Mouse (Mus musculus) testis, adult 2 months (tissue): ENCODE measurements at regions not wholly inside any gene's neighbourhood (a gene's known extent, or its start where the extent isn't known, plus 50 kb on each side); places are given as distances from the start of the nearest gene placed in this dataset.

ENCODE experiments used
- H3K27ac ChIP-seq: fragments of 200-500 bp; 2 replicates; pipeline ENCODE4 v1.5.1; 2012; ENCODE audit warnings: low read depth, low read length; ENCODE audit not compliant: control insufficient read depth, insufficient read depth
- H3K27me3 ChIP-seq: fragments of 200-500 bp; 2 replicates; pipeline ENCODE4 v1.6.1; 2012; ENCODE audit warnings: mild to moderate bottlenecking, low read length, moderate library complexity; ENCODE audit not compliant: control insufficient read depth, insufficient read depth
- H3K36me3 ChIP-seq: fragments of 200-500 bp; 2 replicates; pipeline ENCODE4 v1.6.1; 2012; ENCODE audit warnings: mild to moderate bottlenecking, low read length; ENCODE audit not compliant: control insufficient read depth, insufficient read depth
- H3K4me1 ChIP-seq: fragments of 200-500 bp; 2 replicates; pipeline ENCODE4 v1.6.1; 2012; ENCODE audit warnings: low read length; ENCODE audit not compliant: control insufficient read depth, insufficient read depth
- H3K4me3 ChIP-seq: fragments of 200-500 bp; 2 replicates; pipeline ENCODE4 v1.5.1; 2012; ENCODE audit warnings: low read depth, mild to moderate bottlenecking, low read length, moderate library complexity, mixed read lengths; ENCODE audit not compliant: control insufficient read depth
- CTCF ChIP-seq: fragments of 200-500 bp; IDR thresholded peaks from 2 replicates; pipeline ENCODE4 v1.5.1; 2012; ENCODE audit warnings: low read depth, mild to moderate bottlenecking, inconsistent platforms, low read length, moderate library complexity; ENCODE audit not compliant: control insufficient read depth, insufficient read depth, insufficient replicate concordance
- POLR2A ChIP-seq: fragments of 200-500 bp; IDR thresholded peaks from 2 replicates; pipeline ENCODE4 v1.6.1; 2012; ENCODE audit warnings: low read depth, mild to moderate bottlenecking, inconsistent platforms, low read length, moderate library complexity; ENCODE audit not compliant: control insufficient read depth

DNA sequence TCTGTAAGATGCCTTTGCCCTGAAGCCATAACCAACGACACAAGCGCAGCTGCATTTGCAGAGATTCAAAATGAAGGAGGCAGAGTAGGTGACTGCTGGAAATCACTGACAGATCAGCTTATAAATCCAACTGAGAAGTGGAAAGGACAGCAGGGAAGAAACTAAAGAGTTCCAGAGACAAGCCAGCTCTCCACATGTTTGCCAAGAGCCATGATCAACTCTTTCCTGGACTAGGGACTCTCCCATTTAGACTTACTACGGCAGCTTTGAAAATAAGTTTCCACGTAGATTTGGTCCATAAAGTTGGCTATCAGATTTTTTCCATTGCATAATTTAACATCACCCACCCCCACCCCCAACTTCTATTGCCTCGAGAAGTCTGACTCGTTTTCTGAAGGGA lies 269.7 kb downstream of the Ndfip2 start:
- Histone ChIP-seq H3K27ac (no peak overlapping the region), H3K27me3 (no peaks in the 10 kb centered on the region), H3K36me3 (no peaks in the 10 kb centered on the region), H3K4me3 (no peak overlapping the region), H3K4me1 (no peaks in the 10 kb centered on the region)
- TF ChIP-seq CTCF, result no peak
- TF ChIP-seq POLR2A, result no peak

DNA sequence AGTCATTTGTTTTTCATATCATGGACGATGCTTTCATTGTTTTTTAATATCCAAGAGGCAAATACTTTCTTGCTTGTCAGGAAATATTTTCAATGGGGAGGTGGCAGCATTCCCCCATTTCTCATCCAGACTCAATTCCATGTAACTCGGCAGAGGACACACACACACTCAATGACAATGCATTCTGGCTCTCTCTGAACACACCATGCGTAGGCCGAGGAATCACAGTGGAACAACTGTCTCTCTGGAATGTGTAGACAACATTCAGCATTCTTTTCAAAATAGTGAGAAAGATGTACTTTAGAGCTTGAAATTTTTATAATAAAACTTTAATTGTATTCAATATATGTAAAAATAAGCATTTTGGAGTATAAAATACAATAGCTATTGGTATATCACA lies 265.5 kb downstream of the Ndfip2 start:
- H3K27me3 ChIP-seq, result no peaks in the 10 kb centered on the region
- H3K27ac ChIP-seq, result no peak overlapping the region
- H3K36me3 ChIP-seq, result no peaks in the 10 kb centered on the region
- H3K4me1 ChIP-seq, result no peaks in the 10 kb centered on the region
- no peak for TF ChIP-seq POLR2A
- no peak for TF ChIP-seq CTCF
- H3K4me3 ChIP-seq, result no peak overlapping the region

DNA sequence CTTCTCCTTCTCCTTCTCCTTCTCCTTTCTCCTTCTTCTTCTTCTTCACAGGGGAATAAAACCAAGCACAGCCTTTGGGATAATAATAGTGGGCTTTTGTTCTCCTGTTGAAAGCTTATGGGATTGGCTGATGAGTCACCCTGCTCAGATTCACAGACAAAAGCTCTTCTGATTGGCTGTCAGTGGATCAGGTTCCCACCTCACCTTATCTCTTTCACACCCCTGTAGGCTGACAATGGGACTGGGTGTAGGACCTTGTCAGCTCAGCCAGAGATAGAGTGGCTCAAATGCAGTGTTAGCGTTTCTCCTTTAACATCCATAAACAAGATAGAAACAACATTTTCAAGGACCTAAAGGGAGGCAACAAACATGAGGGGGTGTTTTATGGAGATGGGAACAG lies 263.9 kb downstream of the Ndfip2 start:
- Histone ChIP-seq H3K36me3 (no peaks in the 10 kb centered on the region), H3K27me3 (no peaks in the 10 kb centered on the region), H3K27ac (no peak overlapping the region), H3K4me3 (no peak overlapping the region), H3K4me1 (no peaks in the 10 kb centered on the region)
- TF ChIP-seq CTCF (no peak), POLR2A (no peak)

- peaks cover 6% of the 10 kb centered on the region for H3K4me1 ChIP-seq
- H3K27me3 ChIP-seq, result no peaks in the 10 kb centered on the region
- H3K4me3 ChIP-seq, result no peak overlapping the region
- no peaks in the 10 kb centered on the region for H3K36me3 ChIP-seq
- H3K27ac ChIP-seq, result no peak overlapping the region
- no peak for TF ChIP-seq POLR2A
- no peak for TF ChIP-seq CTCF
These were observed 260.3 kb downstream of the Ndfip2 start for GRCm38 (mm10) chr14:105518706-105519105.

DNA sequence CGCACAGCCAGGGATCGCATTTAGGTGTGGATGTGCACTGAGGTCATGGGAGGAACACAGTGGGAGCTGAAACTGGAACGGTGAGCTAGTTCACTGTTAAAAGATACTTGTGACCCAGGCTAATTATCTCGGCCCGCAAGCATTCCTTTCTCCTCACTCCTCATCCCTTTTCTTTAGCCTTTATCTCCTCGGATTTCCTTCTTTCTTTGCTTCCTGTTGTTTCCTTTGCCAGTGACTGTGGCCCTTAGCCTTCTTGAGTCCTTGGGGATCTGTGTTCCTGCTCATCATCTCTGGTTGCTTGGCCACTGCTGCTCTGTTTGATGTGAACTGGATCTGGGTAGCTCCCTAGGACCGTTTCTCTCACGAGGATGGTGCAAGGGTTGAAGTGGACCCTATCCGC lies 256.0 kb downstream of the Ndfip2 start:
- no peak for TF ChIP-seq CTCF
- no peaks in the 10 kb centered on the region for H3K27me3 ChIP-seq
- H3K36me3 ChIP-seq, result no peaks in the 10 kb centered on the region
- H3K4me3 ChIP-seq, result peak overlapping the region; percentile 55
- peaks cover 12% of the 10 kb centered on the region for H3K4me1 ChIP-seq
- H3K27ac ChIP-seq, result peak overlapping the region; percentile 53; the same call in 1 of the 2 replicates

DNA sequence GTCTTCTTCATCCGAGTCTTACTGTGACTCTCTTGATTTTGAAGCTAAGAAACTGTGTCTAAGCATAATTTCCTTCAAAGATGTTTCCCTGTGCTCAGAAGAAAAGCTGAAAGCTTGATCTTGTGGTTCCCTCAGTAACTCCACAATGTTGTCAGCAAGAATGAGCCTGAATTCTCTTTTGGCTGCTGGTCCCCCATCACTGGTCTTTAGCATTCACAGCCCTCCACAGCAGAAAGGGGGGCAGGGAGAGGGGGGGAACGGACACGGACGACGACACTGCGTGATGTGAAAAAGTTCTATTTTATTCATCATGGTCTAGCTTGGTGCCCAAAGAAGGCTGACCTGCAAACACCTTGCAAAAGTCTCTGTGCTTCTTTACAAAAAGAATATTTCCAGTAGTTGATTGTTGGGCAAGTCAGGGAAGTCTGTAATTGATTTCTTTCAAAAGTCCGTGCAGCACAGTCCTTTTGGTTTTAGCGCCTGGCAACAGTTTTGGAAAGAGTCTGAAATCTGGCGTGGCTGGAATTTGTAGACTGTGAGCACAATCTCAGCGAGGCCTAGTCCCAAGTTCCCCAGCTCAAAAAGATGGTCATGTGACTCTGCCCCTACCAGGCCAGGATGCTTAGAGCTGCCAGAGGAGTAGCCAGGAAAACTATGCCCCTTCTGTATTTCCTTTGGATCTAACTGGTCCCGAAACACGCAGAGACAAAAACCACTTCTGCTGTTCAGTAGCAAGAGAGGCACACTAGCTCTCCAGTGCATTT lies 254.7 kb downstream of the Ndfip2 start:
- H3K27ac ChIP-seq, result no peak overlapping the region
- H3K4me1 ChIP-seq, result peaks cover 12% of the 10 kb centered on the region
- peak overlapping the region; percentile 45 for H3K4me3 ChIP-seq
- H3K36me3 ChIP-seq, result no peaks in the 10 kb centered on the region
- no peak for TF ChIP-seq POLR2A
- TF ChIP-seq CTCF, result no peak
- H3K27me3 ChIP-seq, result no peaks in the 10 kb centered on the region

GRCm38 (mm10) chr14:105511826-105512225 lies 253.5 kb downstream of the Ndfip2 start:
- Histone ChIP-seq H3K4me1 (peaks cover 12% of the 10 kb centered on the region), H3K27me3 (no peaks in the 10 kb centered on the region), H3K27ac (no peak overlapping the region), H3K36me3 (no peaks in the 10 kb centered on the region), H3K4me3 (no peak overlapping the region)
- TF ChIP-seq POLR2A (no peak), CTCF (no peak)

- H3K36me3 ChIP-seq, result no peaks in the 10 kb centered on the region
- no peak for TF ChIP-seq CTCF
- TF ChIP-seq POLR2A, result no peak
- no peak overlapping the region for H3K27ac ChIP-seq
- H3K4me3 ChIP-seq, result no peak overlapping the region
- no peaks in the 10 kb centered on the region for H3K27me3 ChIP-seq
- H3K4me1 ChIP-seq, result peaks cover 12% of the 10 kb centered on the region
These were observed 252.8 kb downstream of the Ndfip2 start for GRCm38 (mm10) chr14:105511135-105511534.
